Mouse (Mus musculus) midbrain, embryonic 11.5 days (tissue): ENCODE data around the gene Gm3173. TPM values are rescaled to one million over a fixed set of nuclear protein-coding genes. Genes with fewer than 3 reads are reported as not detected.
"Not testable (repeated sequence)": the region's sequence is repeated elsewhere in the genome, so short reads cannot be mapped to it uniquely, and the experiment has no call there.

Experiments
- ATAC-seq: fragments of 200-750 bp; cut with Nextera tagmentation; 2 replicates; pipeline ENCODE4 v1.8.0; 2017; ENCODE audit warnings: moderate TSS enrichment, moderate library complexity; ENCODE audit not compliant: low FRiP score
- DNase-seq: peaks from one replicate; pipeline ENCODE4 v3.0.0; 2015; ENCODE audit warnings: low spot score; ENCODE audit errors: missing footprints
- H3K27ac ChIP-seq: fragments of 300-500 bp; sonication (generic); 2 replicates; pipeline ENCODE4 v1.5.1; 2014; ENCODE audit warnings: low read depth, low read length
- H3K27me3 ChIP-seq: fragments of 300-500 bp; sonication (generic); 2 replicates; pipeline ENCODE4 v1.6.1; 2014; ENCODE audit warnings: mild to moderate bottlenecking, low read length, moderate library complexity, mixed read lengths; ENCODE audit not compliant: control insufficient read depth, insufficient read depth
- H3K36me3 ChIP-seq: fragments of 300-500 bp; sonication (generic); 2 replicates; pipeline ENCODE4 v1.6.1; 2014; ENCODE audit warnings: mild to moderate bottlenecking, low read length, moderate library complexity, mixed read lengths; ENCODE audit not compliant: control insufficient read depth, insufficient read depth
- H3K4me1 ChIP-seq: fragments of 300-500 bp; sonication (generic); 2 replicates; pipeline ENCODE4 v1.6.1; 2014; ENCODE audit warnings: low read length; ENCODE audit not compliant: control insufficient read depth, insufficient read depth
- H3K4me2 ChIP-seq: fragments of 300-500 bp; sonication (generic); 2 replicates; pipeline ENCODE4 v1.6.1; 2014; ENCODE audit warnings: mild to moderate bottlenecking, moderate library complexity
- H3K4me3 ChIP-seq: fragments of 300-500 bp; sonication (generic); 2 replicates; pipeline ENCODE4 v1.5.1; 2014; ENCODE audit warnings: low read depth, low read length
- H3K9ac ChIP-seq: fragments of 300-500 bp; sonication (generic); 2 replicates; pipeline ENCODE4 v1.6.1; 2014; ENCODE audit warnings: low read length
- H3K9me3 ChIP-seq: fragments of 300-500 bp; sonication (generic); 2 replicates; pipeline ENCODE4 v1.6.1; 2016; ENCODE audit warnings: low read length; ENCODE audit not compliant: control insufficient read depth
- WGBS: fragments of 180-500 bp; shearing (Covaris S2); extraction: QIAGEN DNeasy Blood & Tissue Kit; methylation state at CpG from one replicate; pipeline ENCODE4 v1.1.7; 2014; 5-methylcytosine and 5-hydroxymethylcytosine counted together
- polyA plus RNA-seq: library from polyadenylated mRNA; unstranded; fragments of >200 nt; fragmentation: Nextera tagmentation; extraction: Ambion mirVana; gene quantifications from 2 replicates; pipeline ENCODE4 v1.2.1, GENCODE M21; 2014

The Gm3173 gene
- polyA plus RNA-seq = not detected in 2 replicates

GRCm38 (mm10) chr14:4430692-4431091, at the start of gene Gm3173:
Gene Gm3173, plus strand, starts transcription at chr14:4430992.
- not testable (repeated sequence) for H3K27me3 ChIP-seq, H3K9me3 ChIP-seq, H3K4me2 ChIP-seq, H3K27ac ChIP-seq, H3K4me1 ChIP-seq, DNase-seq, ATAC-seq, H3K9ac ChIP-seq, H3K36me3 ChIP-seq, H3K4me3 ChIP-seq

- not testable (repeated sequence) for DNase-seq, H3K27ac ChIP-seq
Measured at GRCm38 (mm10) chr14:4385606-4386005, 45.2 kb upstream of the Gm3173 start.

GRCm38 (mm10) chr14:4392841-4393530, 37.8 kb upstream of the Gm3173 start:
- not testable (repeated sequence) for H3K27ac ChIP-seq, H3K9me3 ChIP-seq, H3K4me1 ChIP-seq, H3K9ac ChIP-seq, H3K4me2 ChIP-seq, H3K36me3 ChIP-seq, H3K4me3 ChIP-seq, DNase-seq, ATAC-seq, H3K27me3 ChIP-seq
- 95% methylated on average over 2 of the region's 6 CpGs for WGBS

More at GRCm38 (mm10) chr14:4385606-4386005, 45.2 kb upstream of the Gm3173 start:
- H3K4me2 ChIP-seq, ATAC-seq, H3K4me1 ChIP-seq, H3K9ac ChIP-seq, H3K9me3 ChIP-seq, H3K36me3 ChIP-seq, H3K27me3 ChIP-seq, H3K4me3 ChIP-seq: not testable (repeated sequence)

GRCm38 (mm10) chr14:4397226-4397625, 33.6 kb upstream of the Gm3173 start, which contains the start of gene Gm3159:
Gene Gm3159, plus strand, starts transcription at chr14:4397526.
- not testable (repeated sequence) for H3K4me1 ChIP-seq, H3K4me3 ChIP-seq, DNase-seq, H3K4me2 ChIP-seq, ATAC-seq, H3K27me3 ChIP-seq, H3K36me3 ChIP-seq, H3K9me3 ChIP-seq, H3K9ac ChIP-seq, H3K27ac ChIP-seq
- 85% methylated on average over 2 of the region's 3 CpGs for WGBS

GRCm38 (mm10) chr14:4398624-4399023, 32.2 kb upstream of the Gm3173 start:
- not testable (repeated sequence) for H3K4me1 ChIP-seq, H3K9ac ChIP-seq, H3K36me3 ChIP-seq, DNase-seq, H3K27me3 ChIP-seq, H3K4me3 ChIP-seq, H3K4me2 ChIP-seq, ATAC-seq, H3K9me3 ChIP-seq, H3K27ac ChIP-seq

GRCm38 (mm10) chr14:4400115-4400789, 30.5 kb upstream of the Gm3173 start:
- not testable (repeated sequence) for H3K4me1 ChIP-seq, H3K9me3 ChIP-seq, ATAC-seq, DNase-seq, H3K36me3 ChIP-seq, H3K9ac ChIP-seq, H3K4me2 ChIP-seq, H3K27me3 ChIP-seq, H3K27ac ChIP-seq, H3K4me3 ChIP-seq
- WGBS = 90% methylated on average over 4 of the region's 5 CpGs

GRCm38 (mm10) chr14:4401245-4401644, 29.5 kb upstream of the Gm3173 start:
- H3K4me1 ChIP-seq, H3K4me2 ChIP-seq, ATAC-seq, H3K36me3 ChIP-seq, H3K27ac ChIP-seq, H3K4me3 ChIP-seq, DNase-seq, H3K9me3 ChIP-seq, H3K9ac ChIP-seq, H3K27me3 ChIP-seq: not testable (repeated sequence)
- 78% methylated on average over 4 of the region's 5 CpGs for WGBS

GRCm38 (mm10) chr14:4403840-4404239, 27.0 kb upstream of the Gm3173 start:
- H3K36me3 ChIP-seq, H3K9me3 ChIP-seq, H3K4me3 ChIP-seq, DNase-seq, H3K9ac ChIP-seq, ATAC-seq, H3K4me2 ChIP-seq, H3K4me1 ChIP-seq, H3K27ac ChIP-seq, H3K27me3 ChIP-seq: not testable (repeated sequence)

- not testable (repeated sequence) for H3K27ac ChIP-seq, DNase-seq, ATAC-seq, H3K4me2 ChIP-seq, H3K27me3 ChIP-seq, H3K4me3 ChIP-seq, H3K4me1 ChIP-seq, H3K9me3 ChIP-seq, H3K36me3 ChIP-seq, H3K9ac ChIP-seq
- 50% methylated on average over 1 of the region's 1 CpGs for WGBS
Measured at GRCm38 (mm10) chr14:4409939-4410338, 20.9 kb upstream of the Gm3173 start.
